Mouse (Mus musculus) hindbrain, embryonic 11.5 days (tissue): ENCODE data around the gene Cpt1a. TPM values are rescaled to one million over a fixed set of nuclear protein-coding genes. Genes with fewer than 3 reads are reported as not detected.
A peak's percentile ranks its signal among the peaks of the same experiment; 100 is the strongest.

Source experiments
- ATAC-seq: fragments of 200-750 bp; cut with Nextera tagmentation; 2 replicates; pipeline ENCODE4 v1.8.0; 2017; ENCODE audit warnings: mild to moderate bottlenecking, moderate TSS enrichment, moderate library complexity; ENCODE audit not compliant: low FRiP score
- DNase-seq: peaks from one replicate; pipeline ENCODE4 v3.0.0-alpha.2; 2015; ENCODE audit warnings: low spot score
- H3K27ac ChIP-seq: fragments of 300-500 bp; sonication (generic); 2 replicates; pipeline ENCODE4 v1.5.1; 2014; ENCODE audit warnings: mild to moderate bottlenecking, low read depth, low read length
- H3K27me3 ChIP-seq: fragments of 300-500 bp; sonication (generic); 2 replicates; pipeline ENCODE4 v1.6.1; 2014; ENCODE audit warnings: mild to moderate bottlenecking, low read length, moderate library complexity, mixed read lengths; ENCODE audit not compliant: control insufficient read depth, insufficient read depth
- H3K36me3 ChIP-seq: fragments of 300-500 bp; sonication (generic); 2 replicates; pipeline ENCODE4 v1.6.1; 2014; ENCODE audit warnings: mild to moderate bottlenecking, low read length, moderate library complexity, mixed read lengths; ENCODE audit not compliant: control insufficient read depth, insufficient read depth
- H3K4me1 ChIP-seq: fragments of 300-500 bp; sonication (generic); replicated peaks from 2 replicates; pipeline ENCODE4 v1.6.1; 2014; ENCODE audit warnings: low read length, mixed read lengths; ENCODE audit not compliant: control insufficient read depth, insufficient read depth
- H3K4me2 ChIP-seq: fragments of 300-500 bp; sonication (generic); replicated peaks from 2 replicates; pipeline ENCODE4 v1.6.1; 2014; ENCODE audit warnings: mild to moderate bottlenecking, low read depth, low read length
- H3K4me3 ChIP-seq: fragments of 300-500 bp; sonication (generic); 2 replicates; pipeline ENCODE4 v1.5.1; 2014; ENCODE audit warnings: low read depth, low read length
- H3K9ac ChIP-seq: fragments of 300-500 bp; sonication (generic); 2 replicates; pipeline ENCODE4 v1.6.1; 2014; ENCODE audit warnings: low read depth, low read length
- H3K9me3 ChIP-seq: fragments of 300-500 bp; sonication (generic); 2 replicates; pipeline ENCODE4 v1.6.1; 2016; ENCODE audit warnings: low read length; ENCODE audit not compliant: control insufficient read depth
- WGBS: fragments of 180-500 bp; shearing (Covaris S2); extraction: QIAGEN DNeasy Blood & Tissue Kit; methylation state at CpG from one replicate; pipeline ENCODE4 v1.1.7; 2014; 5-methylcytosine and 5-hydroxymethylcytosine counted together
- polyA plus RNA-seq: library from polyadenylated mRNA; unstranded; fragments of >200 nt; fragmentation: Nextera tagmentation; extraction: Ambion mirVana; gene quantifications from 2 replicates; pipeline ENCODE4 v1.2.1, GENCODE M21; 2014

Cpt1a gene
- polyA plus RNA-seq, 1 experiment from 2014 or later: 6.6 TPM

GRCm38 (mm10) chr19:3295245-3295644 lies 26.9 kb upstream of the Cpt1a start:
- Histone ChIP-seq H3K9ac (no peak overlapping the region), H3K27ac (no peak overlapping the region), H3K4me2 (no peak overlapping the region), H3K27me3 (no peaks in the 10 kb centered on the region), H3K36me3 (0 out of 2 replicates have a peak, but pooled peaks cover under 1% of the 10 kb centered on the region), H3K9me3 (no peaks in the 10 kb centered on the region), H3K4me3 (no peak overlapping the region), H3K4me1 (no peaks in the 10 kb centered on the region)
- WGBS: 82% methylated on average over 6 of the region's 6 CpGs
- DNase-seq (no peak), ATAC-seq (no peak)

- Histone ChIP-seq H3K9ac (no peak overlapping the region), H3K4me1 (no peaks in the 10 kb centered on the region), H3K36me3 (no peaks in the 10 kb centered on the region), H3K9me3 (no peaks in the 10 kb centered on the region), H3K4me2 (no peak overlapping the region), H3K4me3 (no peak overlapping the region), H3K27ac (no peak overlapping the region), H3K27me3 (no peaks in the 10 kb centered on the region)
- DNase-seq: no peak
- ATAC-seq: no peak
These were observed 25.1 kb upstream of the Cpt1a start for GRCm38 (mm10) chr19:3297034-3297433.

- no peak for DNase-seq
These were observed 24.4 kb upstream of the Cpt1a start for GRCm38 (mm10) chr19:3297775-3298174.

GRCm38 (mm10) chr19:3304017-3304416 lies 18.1 kb upstream of the Cpt1a start:
- Histone ChIP-seq H3K36me3 (no peaks in the 10 kb centered on the region), H3K4me3 (no peak overlapping the region), H3K27ac (no peak overlapping the region), H3K4me1 (no peaks in the 10 kb centered on the region), H3K4me2 (no peak overlapping the region), H3K27me3 (no peaks in the 10 kb centered on the region), H3K9me3 (no peaks in the 10 kb centered on the region), H3K9ac (no peak overlapping the region)
- DNase-seq (no peak), ATAC-seq (no peak)
- 70% methylated on average over 4 of the region's 4 CpGs for WGBS

More at GRCm38 (mm10) chr19:3297775-3298174, 24.4 kb upstream of the Cpt1a start:
- H3K27me3 ChIP-seq: no peaks in the 10 kb centered on the region
- no peak overlapping the region for H3K9ac ChIP-seq
- H3K4me2 ChIP-seq: no peak overlapping the region
- ATAC-seq: no peak
- no peak overlapping the region for H3K4me3 ChIP-seq
- H3K9me3 ChIP-seq: no peaks in the 10 kb centered on the region
- 89% methylated on average over 7 of the region's 7 CpGs for WGBS
- H3K4me1 ChIP-seq: no peaks in the 10 kb centered on the region
- no peak overlapping the region for H3K27ac ChIP-seq
- H3K36me3 ChIP-seq: no peaks in the 10 kb centered on the region

- Histone ChIP-seq H3K36me3 (no peaks in the 10 kb centered on the region), H3K9me3 (no peaks in the 10 kb centered on the region), H3K9ac (no peak overlapping the region), H3K27ac (no peak overlapping the region), H3K4me1 (no peaks in the 10 kb centered on the region), H3K4me3 (no peak overlapping the region), H3K27me3 (no peaks in the 10 kb centered on the region), H3K4me2 (no peak overlapping the region)
- 61% methylated on average over 16 of the region's 16 CpGs for WGBS
- ATAC-seq (no peak), DNase-seq (no peak)
These were observed 14.8 kb upstream of the Cpt1a start for GRCm38 (mm10) chr19:3307175-3307949.

GRCm38 (mm10) chr19:3319341-3319740 lies 2.8 kb upstream of the Cpt1a start:
- ATAC-seq (no peak), DNase-seq (no peak)
- 90% methylated on average over 2 of the region's 2 CpGs for WGBS
- H3K9me3 ChIP-seq: no peaks in the 10 kb centered on the region
- H3K36me3 ChIP-seq: no peaks in the 10 kb centered on the region
- H3K27ac ChIP-seq: no peak overlapping the region
- H3K27me3 ChIP-seq: peaks cover 20% of the 10 kb centered on the region
- H3K4me2 ChIP-seq: no peak overlapping the region
- peaks cover 6% of the 10 kb centered on the region; the same call in 1 of the 2 replicates for H3K4me1 ChIP-seq
- no peak overlapping the region for H3K4me3 ChIP-seq
- H3K9ac ChIP-seq: no peak overlapping the region

- Histone ChIP-seq H3K9me3 (no peaks in the 10 kb centered on the region), H3K36me3 (no peaks in the 10 kb centered on the region), H3K9ac (no peak overlapping the region), H3K27me3 (peaks cover 22% of the 10 kb centered on the region), H3K4me2 (no peak overlapping the region), H3K4me1 (peaks cover 8% of the 10 kb centered on the region; the same call in 1 of the 2 replicates), H3K27ac (no peak overlapping the region), H3K4me3 (no peak overlapping the region)
- WGBS: 88% methylated on average over 7 of the region's 7 CpGs
- ATAC-seq: no peak
- DNase-seq: no peak
These were observed 2.0 kb upstream of the Cpt1a start for GRCm38 (mm10) chr19:3320086-3320485.

- Histone ChIP-seq H3K9ac (no peak overlapping the region), H3K4me2 (no peak overlapping the region), H3K36me3 (no peaks in the 10 kb centered on the region), H3K4me1 (peaks cover 8% of the 10 kb centered on the region; the same call in 1 of the 2 replicates), H3K9me3 (no peaks in the 10 kb centered on the region), H3K4me3 (no peak overlapping the region), H3K27ac (no peak overlapping the region), H3K27me3 (peaks cover 22% of the 10 kb centered on the region)
- DNase-seq (no peak), ATAC-seq (no peak)
- 70% methylated on average over 3 of the region's 3 CpGs for WGBS
These were observed 1.3 kb upstream of the Cpt1a start for GRCm38 (mm10) chr19:3320801-3321200.

- no peak overlapping the region for H3K27ac ChIP-seq
- H3K9ac ChIP-seq: no peak overlapping the region
- peaks cover 8% of the 10 kb centered on the region; the same call in 1 of the 2 replicates for H3K4me1 ChIP-seq
- no peak overlapping the region for H3K4me2 ChIP-seq
- no peaks in the 10 kb centered on the region for H3K9me3 ChIP-seq
- DNase-seq (peak; percentile 18), ATAC-seq (no peak)
- H3K4me3 ChIP-seq: no peak overlapping the region
- 6% methylated on average over 11 of the region's 11 CpGs for WGBS
- no peaks in the 10 kb centered on the region for H3K36me3 ChIP-seq
- peaks cover 22% of the 10 kb centered on the region for H3K27me3 ChIP-seq
These were observed 517 bp upstream of the Cpt1a start for GRCm38 (mm10) chr19:3321617-3322016.
